Mouse (Mus musculus): Measurements from ENCODE around the gene Dll3. TPM values are rescaled to one million over a fixed set of nuclear protein-coding genes. Genes with fewer than 3 reads are reported as not detected.
A peak's percentile ranks its signal among the peaks of the same experiment; 100 is the strongest.

The Dll3 gene
- polyA plus RNA-seq, 1 experiment from 2014 or later, result 0.16 TPM

DNA sequence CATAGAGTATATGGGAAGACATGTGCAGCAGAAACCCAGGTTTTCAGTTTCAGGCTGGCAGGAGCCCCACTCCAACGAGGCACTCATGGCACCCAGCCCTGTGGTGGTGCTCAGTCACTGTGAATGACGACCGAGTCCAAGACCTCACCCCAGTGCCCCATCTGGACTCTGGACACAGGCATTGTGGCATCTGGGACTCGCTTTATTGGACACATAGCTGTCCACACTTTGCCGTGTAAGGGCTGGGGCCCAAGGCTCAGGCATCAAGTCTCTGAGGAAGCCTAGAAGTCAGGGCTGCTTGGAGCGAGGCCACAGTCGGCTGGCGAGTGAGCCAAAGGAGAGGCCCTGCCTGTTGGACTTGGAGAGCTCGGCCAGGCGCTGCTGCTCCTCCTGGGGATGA is 3.6 kb upstream of the Dll3 start:
- no peak overlapping the region for H3K4me3 ChIP-seq
- no peak overlapping the region for H3K4me2 ChIP-seq
- H3K9ac ChIP-seq, result no peak overlapping the region
- H3K36me3 ChIP-seq, result peaks cover 54% of the 10 kb centered on the region
- WGBS, result 88% methylated on average over 10 of the region's 10 CpGs
- peaks cover 17% of the 10 kb centered on the region for H3K4me1 ChIP-seq (replicated peaks)
- H3K27me3 ChIP-seq, result peaks cover 27% of the 10 kb centered on the region
- no peak for ATAC-seq (replicated peaks; ENCODE audit: insufficient number of reproducible peaks, insufficient read depth, low FRiP score, low read depth)
- H3K27ac ChIP-seq, result no peak overlapping the region
- no peaks in the 10 kb centered on the region for H3K9me3 ChIP-seq (replicated peaks)

DNA sequence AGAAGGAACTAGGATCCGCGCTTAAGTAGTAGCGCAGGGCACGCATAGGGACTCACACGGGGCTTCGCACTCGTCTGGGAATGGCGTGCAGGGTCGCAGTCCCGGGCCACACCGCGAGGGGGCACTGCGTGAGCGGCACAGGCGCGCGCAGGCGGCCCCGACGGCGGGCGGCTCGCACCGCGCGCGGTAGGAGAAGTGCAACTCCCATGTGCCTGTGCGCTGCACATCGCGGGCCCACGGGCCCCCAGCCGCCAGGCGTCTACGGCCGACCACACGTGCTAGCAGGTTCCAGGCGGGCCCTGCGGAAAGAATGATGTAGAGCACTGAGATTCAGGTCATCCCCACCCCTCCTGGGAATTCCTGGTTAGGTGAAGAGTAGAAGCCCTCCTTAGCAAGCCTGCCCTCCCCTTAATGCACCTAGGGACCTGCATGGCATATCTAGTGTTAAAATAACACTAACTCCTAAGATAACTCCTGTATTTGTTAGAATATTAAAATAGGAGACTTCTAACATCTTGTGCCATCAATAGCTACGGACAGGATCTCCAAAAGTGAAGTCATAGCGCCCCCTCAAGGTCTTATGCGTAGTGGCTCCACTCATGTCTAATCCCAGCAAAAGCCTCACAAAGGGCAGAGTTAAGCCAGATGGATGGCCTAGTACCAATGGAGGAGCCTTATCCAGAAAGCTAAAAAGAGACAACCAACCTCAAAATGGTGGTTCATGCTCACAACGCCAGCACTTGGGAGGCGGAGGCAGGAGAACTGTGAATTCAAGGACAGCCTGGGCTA is 3.0 kb downstream of the Dll3 start:
- WGBS, result 34% methylated on average over 43 of the region's 43 CpGs
- 0 out of 2 replicates have a peak overlapping the region, but pooled peaks have one; percentile 14 for H3K4me3 ChIP-seq
- ATAC-seq (replicated peaks; ENCODE audit: insufficient number of reproducible peaks, insufficient read depth, low FRiP score, low read depth), result no peak
- H3K36me3 ChIP-seq, result no peaks in the 10 kb centered on the region
- no peaks in the 10 kb centered on the region for H3K9me3 ChIP-seq (replicated peaks)
- peaks cover 20% of the 10 kb centered on the region for H3K4me1 ChIP-seq (replicated peaks)
- no peak overlapping the region for H3K27ac ChIP-seq
- H3K4me2 ChIP-seq, result peak overlapping the region; percentile 19; the same call in 1 of the 2 replicates
- H3K27me3 ChIP-seq, result peaks cover 92% of the 10 kb centered on the region
- no peak overlapping the region for H3K9ac ChIP-seq

DNA sequence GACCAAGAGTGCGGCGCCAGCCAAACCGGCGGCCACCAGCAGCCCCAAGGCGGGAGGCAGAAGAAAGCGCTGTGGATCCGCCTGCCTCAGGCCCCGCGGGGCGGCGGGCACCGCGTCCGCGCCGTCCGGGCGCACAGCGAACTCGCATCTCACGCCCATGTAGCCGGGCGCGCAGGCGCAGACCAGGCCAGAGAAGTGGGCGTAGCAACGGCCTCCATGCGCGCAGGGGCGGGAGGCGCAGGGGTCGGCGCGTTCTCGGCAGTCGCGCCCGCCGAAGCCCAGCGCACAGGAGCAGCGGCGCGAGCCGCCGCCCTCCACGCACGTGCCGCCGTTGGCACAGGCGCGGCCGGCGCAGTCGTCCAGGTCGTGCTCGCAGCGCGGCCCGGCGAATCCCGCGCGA is 7.6 kb downstream of the Dll3 start:
- 6% methylated on average over 58 of the region's 63 CpGs for WGBS
- peak overlapping the region; percentile 57 for H3K4me3 ChIP-seq
- peak; percentile 49; the same call in 1 of the 2 replicates for ATAC-seq (replicated peaks; ENCODE audit: insufficient number of reproducible peaks, insufficient read depth, low FRiP score, low read depth)
- H3K27ac ChIP-seq, result no peak overlapping the region
- H3K9ac ChIP-seq, result peak overlapping the region; percentile 46
- peak overlapping the region; percentile 89 for H3K4me2 ChIP-seq
- no peaks in the 10 kb centered on the region for H3K36me3 ChIP-seq
- H3K4me1 ChIP-seq (replicated peaks), result peaks cover 19% of the 10 kb centered on the region
- H3K9me3 ChIP-seq (replicated peaks), result no peaks in the 10 kb centered on the region
- H3K27me3 ChIP-seq, result peaks cover 99% of the 10 kb centered on the region

DNA sequence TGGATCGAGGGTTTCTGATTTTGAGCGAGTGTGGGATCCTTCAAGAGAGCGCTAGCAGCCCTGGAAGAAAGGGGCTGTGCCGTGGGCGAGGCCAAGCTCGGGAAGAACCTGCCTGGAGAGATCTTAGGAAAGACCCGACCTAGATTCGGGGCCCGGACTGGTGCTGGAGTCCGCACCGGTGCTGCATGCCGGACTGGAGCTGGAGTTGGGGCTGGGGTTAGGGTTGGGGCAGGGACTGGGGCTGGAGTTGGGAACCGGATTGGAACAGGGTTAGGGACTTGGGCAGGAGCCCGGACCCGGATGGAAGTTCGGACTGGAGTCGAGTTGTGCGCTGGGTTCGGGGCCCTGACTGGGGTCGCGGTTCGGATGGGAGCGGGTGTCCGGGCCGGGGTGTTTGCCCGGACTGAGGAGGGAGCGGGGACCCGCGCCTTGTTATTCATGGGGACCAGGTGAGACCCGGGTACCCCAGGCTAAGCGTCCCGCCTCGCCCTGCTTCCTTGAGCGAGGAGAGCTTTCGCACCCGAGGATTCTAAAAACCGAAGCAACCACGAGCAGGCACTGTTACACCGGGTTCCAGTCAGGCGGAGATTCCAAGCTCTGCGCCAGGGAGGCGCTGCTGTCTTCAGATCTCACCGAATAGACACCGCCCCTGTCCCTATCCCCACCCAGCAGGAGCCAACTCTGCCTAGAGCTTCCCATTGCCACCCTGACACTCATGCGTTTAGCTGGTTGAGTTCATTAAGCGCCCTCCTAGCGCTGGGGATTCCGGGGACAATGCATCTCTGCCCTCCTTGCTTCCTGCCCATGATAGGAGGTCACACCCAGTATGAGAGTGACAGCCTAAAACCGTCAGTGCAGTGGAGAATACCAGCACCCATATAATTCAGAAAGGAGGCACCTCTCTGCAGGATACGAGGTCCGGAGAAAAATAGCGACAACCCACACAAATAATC is 11.1 kb downstream of the Dll3 start, which contains the start of gene Selenov:
Gene Selenov, minus strand, starts transcription at position 549 of the 953 bp plus-strand sequence.
- no peaks in the 10 kb centered on the region for H3K9me3 ChIP-seq (replicated peaks)
- H3K27ac ChIP-seq, result no peak within 1 kb of the TSS
- peak within 1 kb of the TSS; percentile 38 for H3K4me3 ChIP-seq
- peak within 1 kb of the TSS; percentile 59 for H3K4me2 ChIP-seq
- H3K27me3 ChIP-seq, result peaks cover 77% of the 10 kb centered on the region
- WGBS, result 1% methylated on average over 52 of the region's 52 CpGs
- peak within 1 kb of the TSS; percentile 22 for H3K9ac ChIP-seq
- H3K4me1 ChIP-seq (replicated peaks), result peaks cover 19% of the 10 kb centered on the region
- H3K36me3 ChIP-seq, result no peaks in the 10 kb centered on the region
- no peak for ATAC-seq (replicated peaks; ENCODE audit: insufficient number of reproducible peaks, insufficient read depth, low FRiP score, low read depth)

DNA sequence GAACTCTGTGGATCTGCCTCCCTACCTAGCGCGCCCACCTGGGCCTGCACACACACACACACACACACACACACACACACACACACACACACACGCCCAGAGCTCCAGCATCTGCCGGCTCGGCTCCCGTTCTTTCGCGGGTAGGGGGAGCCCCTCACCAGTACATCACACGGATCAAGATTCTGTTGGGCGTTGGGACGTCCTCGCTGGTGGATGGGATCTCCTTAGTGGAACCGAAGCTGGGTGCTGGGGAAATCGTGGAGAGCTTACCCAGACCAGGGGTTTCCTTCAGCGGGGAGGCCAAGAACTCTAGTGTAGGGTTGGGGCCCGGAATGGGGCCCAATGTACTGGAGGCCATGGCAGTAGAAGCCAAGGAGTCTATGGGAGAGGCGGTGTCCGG is 11.9 kb downstream of the Dll3 start:
- ATAC-seq (replicated peaks; ENCODE audit: insufficient number of reproducible peaks, insufficient read depth, low FRiP score, low read depth), result no peak
- WGBS, result 1% methylated on average over 18 of the region's 18 CpGs
- Histone ChIP-seq H3K27ac (no peak overlapping the region), H3K4me2 (peak overlapping the region; percentile 59), H3K27me3 (peaks cover 70% of the 10 kb centered on the region), H3K9me3 (replicated peaks) (no peaks in the 10 kb centered on the region), H3K9ac (0 out of 2 replicates have a peak overlapping the region, but pooled peaks have one; percentile 22), H3K4me1 (replicated peaks) (peaks cover 19% of the 10 kb centered on the region), H3K4me3 (peak overlapping the region; percentile 38), H3K36me3 (no peaks in the 10 kb centered on the region)

DNA sequence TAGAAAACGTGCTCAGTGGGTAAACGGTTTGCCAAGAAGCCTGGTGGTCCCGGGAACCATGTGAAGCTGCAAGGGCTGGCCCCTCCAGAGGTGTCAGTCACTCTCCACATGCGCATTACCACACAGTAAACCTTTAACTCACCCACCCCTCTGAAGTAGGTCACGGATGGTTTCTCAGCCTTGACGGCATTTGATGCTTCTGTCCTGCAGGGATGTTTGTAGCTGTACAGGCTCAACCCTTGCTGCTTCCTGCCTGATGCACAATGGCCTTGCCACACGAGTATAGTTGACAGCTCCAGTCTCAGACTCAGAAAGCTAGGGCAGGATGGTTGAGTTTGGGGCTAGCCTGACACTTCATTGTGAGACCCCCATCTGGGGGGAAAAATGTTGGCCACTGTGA is 21.4 kb downstream of the Dll3 start:
- H3K4me3 ChIP-seq, result no peak overlapping the region
- no peak overlapping the region for H3K4me2 ChIP-seq
- H3K27ac ChIP-seq, result no peak overlapping the region
- no peak for ATAC-seq (replicated peaks; ENCODE audit: insufficient number of reproducible peaks, insufficient read depth, low FRiP score, low read depth)
- H3K4me1 ChIP-seq (replicated peaks), result peaks cover 7% of the 10 kb centered on the region
- H3K27me3 ChIP-seq, result no peaks in the 10 kb centered on the region
- 73% methylated on average over 7 of the region's 7 CpGs for WGBS
- H3K36me3 ChIP-seq, result no peaks in the 10 kb centered on the region
- H3K9ac ChIP-seq, result no peak overlapping the region
- no peaks in the 10 kb centered on the region for H3K9me3 ChIP-seq (replicated peaks)

DNA sequence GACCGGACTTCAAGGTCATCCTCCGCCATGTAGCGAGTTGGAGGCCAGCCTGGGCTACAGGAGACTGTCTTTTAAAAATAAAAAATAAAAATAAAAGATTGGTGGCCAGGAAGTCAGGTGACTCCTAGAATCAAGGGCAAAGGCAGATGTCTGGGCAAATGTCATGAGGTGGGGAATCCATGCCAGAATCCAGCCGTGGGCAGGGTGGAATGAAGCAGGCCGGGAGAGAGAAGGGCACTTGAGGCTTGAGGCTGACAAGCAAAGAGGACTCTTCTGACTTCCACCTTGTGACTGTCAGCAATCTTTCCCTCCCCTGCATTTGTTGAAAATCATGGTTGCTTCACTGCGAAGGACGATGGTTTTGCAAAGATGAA is 23.8 kb downstream of the Dll3 start:
- 80% methylated on average over 7 of the region's 7 CpGs for WGBS
- peak overlapping the region; percentile 83 for H3K9ac ChIP-seq
- H3K27ac ChIP-seq, result no peak overlapping the region
- H3K9me3 ChIP-seq (replicated peaks), result no peaks in the 10 kb centered on the region
- ATAC-seq (replicated peaks; ENCODE audit: insufficient number of reproducible peaks, insufficient read depth, low FRiP score, low read depth), result no peak
- H3K4me3 ChIP-seq, result peak overlapping the region; percentile 64
- no peaks in the 10 kb centered on the region for H3K27me3 ChIP-seq
- H3K4me1 ChIP-seq (replicated peaks), result peaks cover 7% of the 10 kb centered on the region
- no peaks in the 10 kb centered on the region for H3K36me3 ChIP-seq
- H3K4me2 ChIP-seq, result peak overlapping the region; percentile 91

DNA sequence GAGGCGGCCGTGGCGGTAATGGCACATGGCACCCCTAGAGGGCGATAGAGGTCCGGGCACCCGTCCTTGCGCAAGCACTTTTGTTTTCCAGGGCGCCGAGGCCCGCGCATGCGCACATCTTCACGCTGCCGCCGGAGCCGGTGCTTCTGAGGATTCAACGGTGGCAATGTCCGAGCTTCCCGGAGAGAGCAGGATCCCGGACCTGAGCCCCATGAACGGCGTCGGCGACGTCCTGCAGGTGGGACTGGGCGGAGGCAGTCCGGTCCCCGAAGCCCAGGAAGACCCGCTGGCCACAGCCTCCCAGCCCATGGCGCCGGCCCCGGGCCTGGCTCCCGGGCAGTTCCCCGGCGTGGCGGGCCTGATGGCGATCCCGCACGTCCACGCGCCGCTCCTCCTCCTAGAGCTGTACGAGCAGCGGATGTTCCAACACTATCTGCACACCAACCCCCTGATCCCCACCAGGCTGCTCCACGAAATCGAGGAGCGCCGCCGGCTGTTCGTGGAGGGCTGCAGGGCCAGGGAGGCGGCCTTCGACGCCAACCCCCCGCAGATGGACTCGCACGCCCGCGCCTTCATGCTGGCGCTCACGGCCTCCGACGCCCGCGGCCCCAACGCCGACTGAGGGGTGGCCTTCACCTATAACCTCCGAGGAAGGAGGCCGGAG is 24.3 kb downstream of the Dll3 start, which contains the start of gene Eid2b:
Gene Eid2b, plus strand, starts transcription at position 125 of the 664 bp plus-strand sequence.
- Histone ChIP-seq H3K4me1 (replicated peaks) (peaks cover 7% of the 10 kb centered on the region), H3K36me3 (no peaks in the 10 kb centered on the region; the same call in 1 of the 2 replicates), H3K9ac (peak within 1 kb of the TSS; percentile 83), H3K9me3 (replicated peaks) (no peaks in the 10 kb centered on the region), H3K27ac (peak within 1 kb of the TSS; percentile 62), H3K27me3 (no peaks in the 10 kb centered on the region), H3K4me2 (peak within 1 kb of the TSS; percentile 91), H3K4me3 (peak within 1 kb of the TSS; percentile 64)
- ATAC-seq (replicated peaks; ENCODE audit: insufficient number of reproducible peaks, insufficient read depth, low FRiP score, low read depth), result peak; percentile 53
- 2% methylated on average over 68 of the region's 68 CpGs for WGBS

DNA sequence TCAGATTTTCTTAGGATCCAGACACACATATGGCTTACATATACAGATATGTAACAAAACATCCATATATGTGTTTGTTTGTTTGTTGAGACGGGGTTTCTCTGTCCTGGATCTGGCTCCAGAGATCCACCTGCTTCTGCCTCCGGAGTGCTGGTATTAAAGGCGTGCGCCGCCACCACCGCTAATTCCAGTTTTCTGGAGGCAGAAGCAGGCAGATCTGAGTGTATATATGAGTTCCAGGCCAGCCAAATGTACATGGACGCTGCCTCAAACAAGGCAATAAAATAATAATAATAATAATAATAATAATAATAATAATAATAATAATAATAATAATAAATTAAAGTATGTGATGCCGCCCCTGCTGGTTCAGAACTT is 24.8 kb downstream of the Dll3 start:
- WGBS, result 57% methylated on average over 8 of the region's 8 CpGs
- Histone ChIP-seq H3K4me3 (no peak overlapping the region), H3K27ac (no peak overlapping the region), H3K4me1 (replicated peaks) (peaks cover 7% of the 10 kb centered on the region), H3K27me3 (no peaks in the 10 kb centered on the region), H3K36me3 (no peaks in the 10 kb centered on the region; the same call in 1 of the 2 replicates), H3K9ac (no peak overlapping the region), H3K4me2 (no peak overlapping the region), H3K9me3 (replicated peaks) (no peaks in the 10 kb centered on the region)
- ATAC-seq (replicated peaks; ENCODE audit: insufficient number of reproducible peaks, insufficient read depth, low FRiP score, low read depth), result no peak

DNA sequence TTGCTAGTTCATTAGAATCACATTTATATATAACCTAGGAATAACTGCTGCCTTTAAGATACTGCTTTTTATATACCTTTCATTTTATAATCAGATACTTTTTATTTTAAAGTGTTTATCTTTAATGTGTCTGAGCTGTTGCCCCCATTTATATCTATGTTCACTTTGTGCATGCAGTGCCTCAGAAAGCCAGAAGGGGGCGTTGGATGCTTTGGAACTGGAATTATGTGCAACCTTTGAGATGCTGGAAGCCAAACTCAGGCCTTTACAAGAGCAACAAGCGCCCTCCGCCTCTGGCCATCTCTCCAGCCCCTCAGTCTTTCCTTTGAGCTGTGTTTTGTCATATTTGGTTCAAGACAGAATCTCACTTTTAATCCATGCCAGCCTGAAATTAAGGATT is 30.3 kb downstream of the Dll3 start:
- Histone ChIP-seq H3K9me3 (replicated peaks) (no peaks in the 10 kb centered on the region), H3K27ac (no peak overlapping the region), H3K4me3 (no peak overlapping the region), H3K9ac (no peak overlapping the region), H3K4me2 (no peak overlapping the region), H3K4me1 (replicated peaks) (peaks cover 11% of the 10 kb centered on the region), H3K36me3 (peaks cover 9% of the 10 kb centered on the region), H3K27me3 (no peaks in the 10 kb centered on the region)
- no peak for ATAC-seq (replicated peaks; ENCODE audit: insufficient number of reproducible peaks, insufficient read depth, low FRiP score, low read depth)
- 69% methylated on average over 3 of the region's 3 CpGs for WGBS

DNA sequence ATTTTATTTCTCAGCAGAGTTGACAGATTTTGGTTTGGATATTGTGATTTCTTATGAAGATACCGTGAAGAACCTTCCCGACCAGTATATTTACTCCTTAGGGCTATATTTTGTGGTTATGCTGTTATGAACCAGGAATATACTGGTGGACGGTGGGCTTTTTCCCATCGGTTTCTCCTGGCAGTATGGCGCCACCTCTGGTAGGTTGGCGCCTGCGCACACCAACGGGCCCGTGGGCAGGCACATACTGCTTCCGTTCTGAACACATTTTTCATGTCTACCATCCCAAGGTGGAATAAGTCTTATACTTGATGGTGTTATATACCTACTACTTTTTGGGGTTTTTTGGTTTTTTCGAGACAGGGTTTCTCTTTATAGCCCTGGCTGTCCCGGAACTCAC is 32.7 kb downstream of the Dll3 start:
- no peak for ATAC-seq (replicated peaks; ENCODE audit: insufficient number of reproducible peaks, insufficient read depth, low FRiP score, low read depth)
- WGBS, result 90% methylated on average over 12 of the region's 12 CpGs
- H3K9ac ChIP-seq, result no peak overlapping the region
- no peak overlapping the region for H3K27ac ChIP-seq
- 0 out of 2 replicates have a peak overlapping the region, but pooled peaks have one; percentile 88 for H3K4me3 ChIP-seq
- H3K36me3 ChIP-seq, result peaks cover 9% of the 10 kb centered on the region
- 0 out of 2 replicates have a peak overlapping the region, but pooled peaks have one; percentile 91 for H3K4me2 ChIP-seq
- no peaks in the 10 kb centered on the region for H3K9me3 ChIP-seq (replicated peaks)
- no peaks in the 10 kb centered on the region for H3K27me3 ChIP-seq
- H3K4me1 ChIP-seq (replicated peaks), result peaks cover 11% of the 10 kb centered on the region

Data from heart, embryonic 15.5 days (tissue).